Mouse (Mus musculus) MEL (cell line): Measurements from ENCODE around the gene Nuak2. TPM values are rescaled to one million over a fixed set of nuclear protein-coding genes. Genes with fewer than 3 reads are reported as not detected.

Experiments
- DNase-seq: peaks from one replicate; pipeline ENCODE4 v3.0.0; 2011; ENCODE audit warnings: low read depth, low spot score
- H3K27ac ChIP-seq: 2 replicates; pipeline ENCODE4 v1.5.1; 2012; ENCODE audit warnings: low read depth, mild to moderate bottlenecking, control low read depth, low read length, moderate library complexity; ENCODE audit not compliant: control insufficient read depth
- H3K27me3 ChIP-seq, 2 experiments: fragments of 150-350 bp in 1 of 2; sonication (generic) in 1 of 2; 2 replicates each; pipeline ENCODE4 v1.6.1; 2012; ENCODE audit warnings: low read length in 2 of 2, mild to moderate bottlenecking in 2 of 2, improper control_type of control experiment in 1 of 2, moderate library complexity in 1 of 2; ENCODE audit not compliant: insufficient read depth in 2 of 2, control insufficient read depth in 1 of 2
- H3K36me3 ChIP-seq, 2 experiments: 2 replicates each; pipeline ENCODE4 v1.6.1; 2012 to 2014; ENCODE audit warnings: low read length in 2 of 2, improper control_type of control experiment in 1 of 2, inconsistent platforms in 1 of 2, mild to moderate bottlenecking in 1 of 2; ENCODE audit not compliant: insufficient read depth in 2 of 2, control insufficient read depth in 1 of 2
- H3K4me1 ChIP-seq, 2 experiments: fragments of 150-350 bp in 1 of 2; sonication (generic) in 1 of 2; 2 replicates each; pipeline ENCODE4 v1.6.1; 2012; ENCODE audit warnings: low read length in 2 of 2, improper control_type of control experiment in 1 of 2, mild to moderate bottlenecking in 1 of 2; ENCODE audit not compliant: insufficient read depth in 2 of 2, control insufficient read depth in 1 of 2
- H3K4me3 ChIP-seq, 2 experiments: fragments of 150-350 bp in 1 of 2; sonication (generic) in 1 of 2; 2 replicates each; pipeline ENCODE4 v1.5.1; 2012; ENCODE audit warnings: low read depth in 2 of 2, low read length in 2 of 2, mild to moderate bottlenecking in 2 of 2, moderate library complexity in 2 of 2, control low read depth in 1 of 2, improper control_type of control experiment in 1 of 2; ENCODE audit not compliant: control insufficient read depth in 1 of 2, insufficient read depth in 1 of 2
- H3K79me2 ChIP-seq: 2 replicates; pipeline ENCODE4 v1.6.1; 2012; ENCODE audit warnings: mild to moderate bottlenecking, low read length, moderate library complexity; ENCODE audit not compliant: control insufficient read depth, poor library complexity, insufficient read depth
- H3K9ac ChIP-seq: 2 replicates; pipeline ENCODE4 v1.6.1; 2012; ENCODE audit warnings: low read depth, mild to moderate bottlenecking, control low read depth, low read length, moderate library complexity; ENCODE audit not compliant: control insufficient read depth, poor library complexity, severe bottlenecking
- H3K9me3 ChIP-seq: fragments of 150-350 bp; sonication (generic); replicated peaks from 2 replicates; pipeline ENCODE4 v1.6.1; 2012; ENCODE audit warnings: mild to moderate bottlenecking, low read length, improper control_type of control experiment, moderate library complexity; ENCODE audit not compliant: insufficient read depth
- BHLHE40 ChIP-seq: IDR thresholded peaks from 2 replicates; pipeline ENCODE4 v1.6.1; 2012; ENCODE audit warnings: low read depth, mild to moderate bottlenecking, inconsistent platforms, low read length, improper control_type of control experiment, borderline replicate concordance
- CHD1 ChIP-seq: IDR thresholded peaks from 2 replicates; pipeline ENCODE4 v1.6.1; 2012; ENCODE audit warnings: low read depth, mild to moderate bottlenecking, inconsistent platforms, low read length, improper control_type of control experiment
- CHD2 ChIP-seq: IDR thresholded peaks from 2 replicates; pipeline ENCODE4 v1.6.1; 2011; ENCODE audit warnings: low read length, improper control_type of control experiment
- CTCF ChIP-seq, 3 experiments: IDR thresholded peaks in 2 of 3; conservative IDR thresholded peaks in 1 of 3; 2 replicates each; pipeline ENCODE4 v1.5.1; 2011 to 2012; ENCODE audit warnings: low read length in 3 of 3, low read depth in 2 of 3, mild to moderate bottlenecking in 2 of 3, improper control_type of control experiment in 1 of 3, inconsistent platforms in 1 of 3, mixed read lengths in 1 of 3, moderate library complexity in 1 of 3; ENCODE audit not compliant: control insufficient read depth in 1 of 3, insufficient read depth in 1 of 3, poor library complexity in 1 of 3, severe bottlenecking in 1 of 3
- E2F4 ChIP-seq: IDR thresholded peaks from 2 replicates; pipeline ENCODE4 v1.6.1; 2011; ENCODE audit warnings: low read depth, low read length, improper control_type of control experiment, borderline replicate concordance
- EP300 ChIP-seq, 2 experiments: IDR thresholded peaks; 2 replicates each; pipeline ENCODE4 v1.6.1; 2011; ENCODE audit warnings: improper control_type of control experiment in 2 of 2, low read length in 2 of 2, low read depth in 1 of 2, mild to moderate bottlenecking in 1 of 2
- ETS1 ChIP-seq: IDR thresholded peaks from 2 replicates; pipeline ENCODE4 v1.6.1; 2012; ENCODE audit warnings: low read depth, mild to moderate bottlenecking, inconsistent platforms, low read length, improper control_type of control experiment, moderate library complexity
- GABPA ChIP-seq: IDR thresholded peaks from 2 replicates; pipeline ENCODE4 v1.6.1; 2012; ENCODE audit warnings: low read depth, mild to moderate bottlenecking, inconsistent platforms, low read length, improper control_type of control experiment, moderate library complexity
- GATA1 ChIP-seq: IDR thresholded peaks from 2 replicates; pipeline ENCODE4 v1.6.1; 2011; ENCODE audit warnings: low read depth, low read length, improper control_type of control experiment
- HCFC1 ChIP-seq: IDR thresholded peaks from 2 replicates; pipeline ENCODE4 v1.6.1; 2012; ENCODE audit warnings: low read depth, mild to moderate bottlenecking, inconsistent platforms, low read length, improper control_type of control experiment, moderate library complexity
- JUND ChIP-seq: IDR thresholded peaks from 2 replicates; pipeline ENCODE4 v1.6.1; 2011; ENCODE audit warnings: low read depth, mild to moderate bottlenecking, improper control_type of control experiment, low read length
- KAT2A ChIP-seq: conservative IDR thresholded peaks from 2 replicates; pipeline ENCODE4 v1.6.1; 2012; ENCODE audit warnings: low read depth, low read length, improper control_type of control experiment, inconsistent platforms
- MAFK ChIP-seq: IDR thresholded peaks from 2 replicates; pipeline ENCODE4 v1.6.1; 2011; ENCODE audit warnings: low read depth, mild to moderate bottlenecking, low read length, improper control_type of control experiment, borderline replicate concordance
- MAX ChIP-seq: IDR thresholded peaks from 2 replicates; pipeline ENCODE4 v1.6.1; 2011; ENCODE audit warnings: low read length, improper control_type of control experiment
- MEF2A ChIP-seq: IDR thresholded peaks from 2 replicates; pipeline ENCODE4 v1.6.1; 2014; ENCODE audit warnings: low read depth, mild to moderate bottlenecking, inconsistent platforms, low read length, improper control_type of control experiment; ENCODE audit not compliant: poor library complexity, insufficient replicate concordance, severe bottlenecking; ENCODE audit errors: extremely low read depth
- MYC ChIP-seq: IDR thresholded peaks from 2 replicates; pipeline ENCODE4 v1.6.1; 2011; ENCODE audit warnings: low read depth, mild to moderate bottlenecking, low read length, improper control_type of control experiment, moderate library complexity
- POLR2AphosphoS2 ChIP-seq: IDR thresholded peaks from 2 replicates; pipeline ENCODE4 v1.6.1; 2011; ENCODE audit warnings: low read length, improper control_type of control experiment
- POLR2AphosphoS5 ChIP-seq: IDR thresholded peaks from 2 replicates; pipeline ENCODE4 v1.6.1; 2012; ENCODE audit warnings: low read depth, borderline replicate concordance, mild to moderate bottlenecking, inconsistent platforms, low read length, moderate library complexity, mixed read lengths
- RAD21 ChIP-seq: IDR thresholded peaks from 2 replicates; pipeline ENCODE4 v1.6.1; 2011; ENCODE audit warnings: mild to moderate bottlenecking, low read depth, low read length, improper control_type of control experiment
- SIN3A ChIP-seq: IDR thresholded peaks from 2 replicates; pipeline ENCODE4 v1.6.1; 2012; ENCODE audit warnings: low read length, improper control_type of control experiment, inconsistent platforms
- TAL1 ChIP-seq: IDR thresholded peaks from 2 replicates; pipeline ENCODE4 v1.6.1; 2012; ENCODE audit warnings: mild to moderate bottlenecking, inconsistent platforms, low read length, moderate library complexity, mixed read lengths
- TBP ChIP-seq: IDR thresholded peaks from 2 replicates; pipeline ENCODE4 v1.8.0; 2011; ENCODE audit warnings: low read depth, low read length, improper control_type of control experiment
- TCF12 ChIP-seq: IDR thresholded peaks from 2 replicates; pipeline ENCODE4 v1.6.1; 2014; ENCODE audit warnings: low read depth, mild to moderate bottlenecking, inconsistent platforms, low read length, improper control_type of control experiment, moderate library complexity
- USF1 ChIP-seq: IDR thresholded peaks from 2 replicates; pipeline ENCODE4 v1.6.1; 2014; ENCODE audit warnings: low read depth, mild to moderate bottlenecking, inconsistent platforms, low read length, improper control_type of control experiment, moderate library complexity
- USF2 ChIP-seq, 2 experiments: IDR thresholded peaks; 2 replicates each; pipeline ENCODE4 v1.6.1; 2011 to 2012; ENCODE audit warnings: improper control_type of control experiment in 2 of 2, low read length in 2 of 2, borderline replicate concordance in 1 of 2, inconsistent platforms in 1 of 2, low read depth in 1 of 2, mild to moderate bottlenecking in 1 of 2; ENCODE audit not compliant: insufficient read depth in 1 of 2
- ZC3H11A ChIP-seq: IDR thresholded peaks from 2 replicates; pipeline ENCODE4 v1.6.1; 2012; ENCODE audit warnings: low read depth, mild to moderate bottlenecking, inconsistent platforms, low read length, improper control_type of control experiment
- ZMIZ1 ChIP-seq: IDR thresholded peaks from 2 replicates; pipeline ENCODE4 v1.6.1; 2012; ENCODE audit warnings: low read depth, mild to moderate bottlenecking, inconsistent platforms, low read length, improper control_type of control experiment, moderate library complexity
- ZNF384 ChIP-seq: IDR thresholded peaks from 2 replicates; pipeline ENCODE4 v1.6.1; 2012; ENCODE audit warnings: low read depth, mild to moderate bottlenecking, inconsistent platforms, low read length, improper control_type of control experiment
- polyA plus RNA-seq, 2 experiments: library from polyadenylated mRNA; stranded (reverse) in 1 of 2; unstranded in 1 of 2; fragments of >175 nt in 1 of 2; fragments of >200 nt in 1 of 2; gene quantifications; 2 replicates each; pipeline versions ENCODE4 v1.2.1 to v1.2.4; 2012; ENCODE audit warnings: low replicate concordance in 2 of 2, low read depth in 1 of 2; ENCODE audit not compliant: insufficient read length in 2 of 2, insufficient read depth in 1 of 2, missing spikeins in 1 of 2
- total RNA-seq: library from RNA; depleted of rRNA; stranded (reverse); fragments of 300-350 nt; gene quantifications from 2 replicates; pipeline ENCODE4 v1.2.3, GENCODE M21; 2012

Gene Nuak2
- total and polyA plus RNA-seq, 3 experiments: 3.0 to 3.2 TPM; not detected in 1

GRCm38 (mm10) chr1:132375256-132375655, 59.3 kb downstream of the Nuak2 start:
- Histone ChIP-seq H3K27ac (no peak overlapping the region), H3K9ac (no peak overlapping the region), H3K27me3 (no peaks in the 10 kb centered on the region), H3K4me1 (peaks cover 14 to 43% of the 10 kb centered on the region in 2 experiments), H3K4me3 (no peak overlapping the region), H3K36me3 (peaks cover 0 to 29% of the 10 kb centered on the region in 2 experiments; a peak in 2 of 4 replicates), H3K79me2 (no peaks in the 10 kb centered on the region), H3K9me3 (no peaks in the 10 kb centered on the region)
- no peak for DNase-seq
- no peak for TF ChIP-seq TCF12
- no peak for TF ChIP-seq E2F4

DNA sequence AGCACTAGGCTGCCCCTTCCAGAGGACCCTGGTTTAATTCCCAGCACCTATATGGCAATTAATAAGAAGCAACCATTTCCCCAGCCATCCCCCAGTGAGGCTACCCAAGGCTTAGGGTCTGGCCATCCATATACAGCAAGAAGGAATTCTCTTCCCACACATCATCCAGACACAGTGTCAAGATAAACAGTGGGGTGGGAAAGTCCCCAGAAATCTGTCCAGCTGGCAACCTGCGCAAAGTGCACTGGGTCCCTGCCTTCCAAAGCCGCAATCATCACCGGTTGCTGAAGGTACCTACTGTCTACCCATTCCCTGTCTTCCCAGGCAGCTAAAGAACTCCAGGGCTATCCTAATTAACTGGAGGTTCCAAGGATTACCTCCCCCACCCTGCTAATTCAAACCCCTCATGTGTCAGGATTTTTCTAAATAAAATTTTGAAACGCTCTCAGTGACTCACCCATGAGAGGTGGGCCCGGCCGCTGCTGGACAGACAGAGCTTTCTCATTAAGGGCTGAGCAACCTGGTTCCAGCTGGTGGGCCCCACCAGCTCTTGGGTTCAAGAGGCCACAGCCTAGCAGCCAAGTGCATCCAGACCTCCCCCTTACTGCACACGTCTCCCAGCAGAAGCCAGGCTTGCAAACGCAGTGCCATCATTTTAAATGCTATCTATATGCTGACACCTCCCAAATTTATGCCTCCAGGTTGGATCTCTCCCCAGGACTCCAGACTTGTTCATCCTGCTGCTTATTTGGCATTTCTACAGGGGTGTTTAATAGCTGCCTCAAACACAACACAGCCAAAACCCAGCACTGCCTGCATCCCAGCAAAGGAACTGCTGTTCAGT, 60.5 kb downstream of the Nuak2 start:
- no peak overlapping the region for H3K9ac ChIP-seq

GRCm38 (mm10) chr1:132377055-132377365, 61.1 kb downstream of the Nuak2 start:
- no peak for DNase-seq
- H3K79me2 ChIP-seq: no peaks in the 10 kb centered on the region
- H3K27me3 ChIP-seq: no peaks in the 10 kb centered on the region
- H3K4me1 ChIP-seq: peaks cover 19 to 35% of the 10 kb centered on the region in 2 experiments
- peaks cover 0 to 25% of the 10 kb centered on the region in 2 experiments; a peak in 2 of 4 replicates for H3K36me3 ChIP-seq
- H3K9me3 ChIP-seq: no peaks in the 10 kb centered on the region
- no peak overlapping the region for H3K27ac ChIP-seq
- H3K4me3 ChIP-seq: no peak overlapping the region
- TF ChIP-seq SIN3A: no peak
- no peak for TF ChIP-seq POLR2AphosphoS5
- no peak for TF ChIP-seq E2F4
- TF ChIP-seq MEF2A: no peak
- no peak for TF ChIP-seq TBP
- no peak for TF ChIP-seq RAD21
- TF ChIP-seq JUND: no peak
- no peak for TF ChIP-seq TCF12
- TF ChIP-seq POLR2AphosphoS2: no peak
- TF ChIP-seq GATA1: no peak
- TF ChIP-seq MAFK: no peak
- no peak overlapping the region for H3K9ac ChIP-seq

More for the DNA sequence above, 60.5 kb downstream of the Nuak2 start:
- Histone ChIP-seq H3K9me3 (no peaks in the 10 kb centered on the region), H3K36me3 (peaks cover 0 to 23% of the 10 kb centered on the region in 2 experiments; a peak in 2 of 4 replicates), H3K4me1 (peaks cover 16 to 37% of the 10 kb centered on the region in 2 experiments), H3K27ac (no peak overlapping the region), H3K4me3 (no peak overlapping the region), H3K27me3 (no peaks in the 10 kb centered on the region), H3K79me2 (no peaks in the 10 kb centered on the region)
- no peak for TF ChIP-seq USF2 (IDR thresholded peaks at IDR 0.05; ENCODE audit: borderline replicate concordance in 1 of 2, insufficient read depth in 1 of 2, low read depth in 1 of 2, low read length in 2 of 2)
- TF ChIP-seq ZC3H11A: no peak
- TF ChIP-seq CHD1: no peak
- TF ChIP-seq ZMIZ1: no peak
- no peak for TF ChIP-seq MAX
- no peak for TF ChIP-seq CHD2
- no peak for TF ChIP-seq ETS1
- TF ChIP-seq E2F4: no peak
- no peak for TF ChIP-seq POLR2AphosphoS2
- TF ChIP-seq RAD21: no peak
- TF ChIP-seq EP300 (IDR thresholded peaks at IDR 0.05; ENCODE audit: low read depth in 1 of 2, low read length in 2 of 2): no peak
- TF ChIP-seq ZNF384: no peak
- TF ChIP-seq TAL1: no peak
- TF ChIP-seq USF1: no peak
- TF ChIP-seq GABPA: no peak
- no peak for TF ChIP-seq CTCF (IDR thresholded peaks at IDR 0.05 in 2 of 3, conservative IDR thresholded peaks at IDR 0.05 in 1 of 3; ENCODE audit: control insufficient read depth in 1 of 3, insufficient read depth in 1 of 3, low read depth in 2 of 3, low read length in 3 of 3, poor library complexity in 1 of 3, severe bottlenecking in 1 of 3)
- TF ChIP-seq MYC: no peak
- no peak for TF ChIP-seq HCFC1
- TF ChIP-seq KAT2A: no peak
- no peak for TF ChIP-seq BHLHE40
- no peak for DNase-seq
